Comparison of ENCODE assay signal across 21 mouse cellular contexts in genomic region chr17:83777462-83778051, GRCm38 (mm10).
DNase-seq lines count a peak whose midpoint lies in the region; ATAC-seq and TF ChIP-seq lines count a peak whose summit lies in the region.
"Had no signal": no experiment of that assay in that cellular context is flagged by ENCODE, and none has a peak within 500 bp of the region (broad histone marks: within the 10 kb centered on the region; RNA-seq: fewer than 3 reads in every experiment).

No protein-coding gene starts in this region.

- 63% methylated on average over 9 of the region's 9 CpGs for WGBS in liver, embryonic 13.5 days (ENCODE audit: insufficient replicate concordance)
- WGBS in liver, embryonic 11.5 days = 81% methylated on average over 9 of the region's 9 CpGs

- peak overlapping the region; percentile 35 for H3K27ac ChIP-seq in liver, embryonic 13.5 days
- H3K27ac ChIP-seq in liver, embryonic 11.5 days (ENCODE audit: low read depth, low read length) = no peak overlapping the region; the same call in 1 of the 2 replicates
- H3K27ac ChIP-seq: forebrain, embryonic 12.5 days; hindbrain, embryonic 15.5 days; kidney, postnatal 0 days; left cerebral cortex, adult 2 months; midbrain, embryonic 12.5 days; neural tube, embryonic 15.5 days had no signal

- no peak for DNase-seq in liver, embryonic 13.5 days
- DNase-seq in liver, embryonic 11.5 days (ENCODE audit: low spot score) = no peak
- DNase-seq in MEL-GATA-1-ER (ENCODE audit: extremely low read depth, low read depth) = peak; percentile 13
- no peak for DNase-seq in frontal cortex, postnatal 10 days (ENCODE audit: low spot score in 2 of 2)
- DNase-seq in T-cell, adult 2 months (ENCODE audit: low spot score) = no peak
- DNase-seq: B cell, adult 2 months; cerebellum, adult 9-10 months; kidney, adult 2 months; layer of hippocampus, adult 9-11 months; lung, adult 18-20 months; lung, postnatal 10 days had no signal

- ATAC-seq in liver, embryonic 13.5 days (ENCODE audit: low read depth) = no peak
- ATAC-seq in liver, embryonic 11.5 days (replicated peaks; ENCODE audit: low FRiP score) = no peak
- peak; percentile 62 for ATAC-seq in megakaryocyte progenitor cell, adult 5-6 weeks (replicated peaks; ENCODE audit: poor library complexity)

- H3K9me3 ChIP-seq in liver, embryonic 13.5 days (replicated peaks) = no peaks in the 10 kb centered on the region
- no peaks in the 10 kb centered on the region for H3K9me3 ChIP-seq in liver, embryonic 11.5 days (ENCODE audit: control insufficient read depth, low read length)
- no peaks in the 10 kb centered on the region for H3K9me3 ChIP-seq in E14TG2a.4 (ENCODE audit: low read length)
- H3K9me3 ChIP-seq: forebrain, embryonic 12.5 days; hindbrain, embryonic 15.5 days; midbrain, embryonic 12.5 days; neural tube, embryonic 15.5 days had no signal

- H3K4me1 ChIP-seq in liver, embryonic 13.5 days (replicated peaks) = peaks cover 43% of the 10 kb centered on the region
- H3K4me1 ChIP-seq in liver, embryonic 11.5 days (replicated peaks; ENCODE audit: control insufficient read depth, insufficient read depth, low read length) = peaks cover 8% of the 10 kb centered on the region
- peaks cover 52% of the 10 kb centered on the region for H3K4me1 ChIP-seq in E14TG2a.4 (replicated peaks; ENCODE audit: low read depth, low read length)

- no peak overlapping the region for H3K4me3 ChIP-seq in liver, embryonic 13.5 days (replicated peaks)
- no peak overlapping the region for H3K4me3 ChIP-seq in liver, embryonic 11.5 days (ENCODE audit: low read depth, low read length)
- H3K4me3 ChIP-seq in E14TG2a.4 (replicated peaks; ENCODE audit: low read length) = peak overlapping the region; percentile 53
- H3K4me3 ChIP-seq: forebrain, embryonic 12.5 days; hindbrain, embryonic 15.5 days; left cerebral cortex, adult 2 months; midbrain, embryonic 12.5 days; neural tube, embryonic 15.5 days had no signal

- no peak overlapping the region; the same call in 1 of the 2 replicates for H3K9ac ChIP-seq in liver, embryonic 13.5 days
- no peak overlapping the region for H3K9ac ChIP-seq in liver, embryonic 11.5 days (ENCODE audit: low read depth, low read length)
- H3K9ac ChIP-seq: forebrain, embryonic 12.5 days; hindbrain, embryonic 15.5 days; midbrain, embryonic 12.5 days; neural tube, embryonic 15.5 days had no signal

- H3K27me3 ChIP-seq in liver, embryonic 13.5 days = no peaks in the 10 kb centered on the region
- no peaks in the 10 kb centered on the region for H3K27me3 ChIP-seq in liver, embryonic 11.5 days (replicated peaks; ENCODE audit: control insufficient read depth, insufficient read depth, low read length)
- no peaks in the 10 kb centered on the region for H3K27me3 ChIP-seq in E14TG2a.4 (ENCODE audit: insufficient read depth, low read length)
- H3K27me3 ChIP-seq: CH12.LX; forebrain, embryonic 12.5 days; hindbrain, embryonic 15.5 days; midbrain, embryonic 12.5 days; neural tube, embryonic 15.5 days had no signal

- H3K36me3 ChIP-seq in liver, embryonic 13.5 days = peaks cover 33% of the 10 kb centered on the region
- peaks cover 4% of the 10 kb centered on the region; the same call in 1 of the 2 replicates for H3K36me3 ChIP-seq in liver, embryonic 11.5 days (ENCODE audit: control insufficient read depth, insufficient read depth, low read length)
- peaks cover 76% of the 10 kb centered on the region for H3K36me3 ChIP-seq in E14TG2a.4 (ENCODE audit: insufficient read depth, low read length)
- H3K36me3 ChIP-seq: forebrain, embryonic 12.5 days; hindbrain, embryonic 15.5 days; midbrain, embryonic 12.5 days; neural tube, embryonic 15.5 days had no signal

- no peak for TF ChIP-seq CTCF in E14TG2a.4 (conservative IDR thresholded peaks at IDR 0.05; ENCODE audit: low read length)

- H3K4me2 ChIP-seq in liver, embryonic 13.5 days = no peak overlapping the region
- no peak overlapping the region for H3K4me2 ChIP-seq in liver, embryonic 11.5 days
- H3K4me2 ChIP-seq: forebrain, embryonic 12.5 days; heart, embryonic 11.5 days; hindbrain, embryonic 15.5 days; midbrain, embryonic 12.5 days; neural tube, embryonic 15.5 days had no signal
